Mouse (Mus musculus) adrenal gland, postnatal 25 days (tissue): ENCODE data around the gene Pou2f3. TPM values are rescaled to one million over a fixed set of nuclear protein-coding genes. Genes with fewer than 3 reads are reported as not detected.

Source experiments
- DNase-seq: peaks from one replicate; pipeline ENCODE4 v3.0.0; 2021; ENCODE audit warnings: mixed read lengths
- long read RNA-seq: library from polyadenylated mRNA; stranded (forward); transcript quantifications from one replicate; pipeline ENCODE4 v2.0.0, GENCODE M21; 2021
- total RNA-seq: library from RNA; stranded (reverse); gene quantifications from 2 replicates; pipeline ENCODE4 v1.2.3, GENCODE M21; 2021

Gene Pou2f3
- total RNA-seq: not detected in 2 replicates
- long read RNA-seq: 0 reads

GRCm38 (mm10) chr9:43210190-43210682, at the start of gene Pou2f3:
Gene Pou2f3, minus strand, starts transcription at chr9:43210369.
- peak; percentile 60 for DNase-seq

GRCm38 (mm10) chr9:43253271-43253681, 43.1 kb upstream of the Pou2f3 start:
- no peak for DNase-seq

- DNase-seq: no peak
These were observed 42.6 kb upstream of the Pou2f3 start for GRCm38 (mm10) chr9:43252790-43253189.

- no peak for DNase-seq
These were observed 41.6 kb upstream of the Pou2f3 start for GRCm38 (mm10) chr9:43251786-43252185.

- DNase-seq: no peak
These were observed 36.6 kb upstream of the Pou2f3 start for GRCm38 (mm10) chr9:43246738-43247180.

- DNase-seq: no peak
These were observed 35.8 kb upstream of the Pou2f3 start for GRCm38 (mm10) chr9:43245801-43246570.

GRCm38 (mm10) chr9:43242432-43242831, 32.3 kb upstream of the Pou2f3 start:
- DNase-seq: no peak

- no peak for DNase-seq
These were observed 31.8 kb upstream of the Pou2f3 start for GRCm38 (mm10) chr9:43241970-43242369.

GRCm38 (mm10) chr9:43241291-43241690, 31.1 kb upstream of the Pou2f3 start:
- no peak for DNase-seq

- DNase-seq: no peak
These were observed 30.4 kb upstream of the Pou2f3 start for GRCm38 (mm10) chr9:43240594-43240900.

- DNase-seq: peak; percentile 81
These were observed 29.8 kb upstream of the Pou2f3 start, which contains the start of gene Oaf for GRCm38 (mm10) chr9:43239712-43240593. Gene Oaf, minus strand, starts transcription at chr9:43239911.

- DNase-seq: no peak
These were observed 28.7 kb upstream of the Pou2f3 start for GRCm38 (mm10) chr9:43238631-43239545.

GRCm38 (mm10) chr9:43238167-43238566, 28.0 kb upstream of the Pou2f3 start:
- DNase-seq: no peak

GRCm38 (mm10) chr9:43237111-43237775, 27.1 kb upstream of the Pou2f3 start:
- no peak for DNase-seq

GRCm38 (mm10) chr9:43236576-43236975, 26.4 kb upstream of the Pou2f3 start:
- DNase-seq: no peak

GRCm38 (mm10) chr9:43236106-43236505, 25.9 kb upstream of the Pou2f3 start:
- no peak for DNase-seq

GRCm38 (mm10) chr9:43235336-43235735, 25.2 kb upstream of the Pou2f3 start:
- no peak for DNase-seq

GRCm38 (mm10) chr9:43234496-43234895, 24.3 kb upstream of the Pou2f3 start:
- DNase-seq: no peak

- DNase-seq: no peak
These were observed 23.3 kb upstream of the Pou2f3 start for GRCm38 (mm10) chr9:43233515-43233914.

- DNase-seq: no peak
These were observed 22.9 kb upstream of the Pou2f3 start for GRCm38 (mm10) chr9:43233044-43233443.

- no peak for DNase-seq
These were observed 22.1 kb upstream of the Pou2f3 start for GRCm38 (mm10) chr9:43232286-43232685.
